Mouse (Mus musculus) mouse trophoblast stem cell (cell line): Measurements from ENCODE around the gene Adcy9.

ENCODE experiments used
- in situ Hi-C, 2 experiments: fragments of 300-500 bp; cut with MseI, MboI; formaldehyde crosslinking; loops; 2 replicates in 1 of 2; 3 replicates in 1 of 2; pipeline ENCODE4 v1.15.1; 2025

Gene Adcy9

GRCm38 (mm10) chr16:4320856-4321255, 99.4 kb downstream of the Adcy9 start:
- in situ Hi-C loops, result no loop called here

- in situ Hi-C loops, result loop anchor here in 1 of 2 experiments (10.0 kb wide), 1 partner anchor 227 kb away; the partner anchor contains the start of gene Srl
Observed at GRCm38 (mm10) chr16:4318001-4318526, 102.2 kb downstream of the Adcy9 start.

GRCm38 (mm10) chr16:4316094-4316474, 104.2 kb downstream of the Adcy9 start:
- in situ Hi-C loops, result loop anchor here in 1 of 2 experiments (10.0 kb wide), 1 partner anchor 229 kb away; the partner anchor contains the start of gene Srl

- in situ Hi-C loops, result loop anchor here in 1 of 2 experiments (10.0 kb wide), 1 partner anchor 229 kb away; the partner anchor contains the start of gene Srl
Observed at GRCm38 (mm10) chr16:4315352-4316093, 104.8 kb downstream of the Adcy9 start.

- in situ Hi-C loops, result loop anchor here in 1 of 2 experiments (10.0 kb wide), 1 partner anchor 230 kb away; the partner anchor contains the start of gene Srl
Observed at GRCm38 (mm10) chr16:4314891-4315290, 105.4 kb downstream of the Adcy9 start.

GRCm38 (mm10) chr16:4312018-4312417, 108.3 kb downstream of the Adcy9 start:
- in situ Hi-C loops, result loop anchor here in 1 of 2 experiments (10.0 kb wide), 1 partner anchor 233 kb away; the partner anchor contains the start of gene Srl

- in situ Hi-C loops, result loop anchor here in 1 of 2 experiments (10.0 kb wide), 1 partner anchor 233 kb away; the partner anchor contains the start of gene Srl
Observed at GRCm38 (mm10) chr16:4311608-4312007, 108.7 kb downstream of the Adcy9 start.

GRCm38 (mm10) chr16:4307795-4308194, 112.5 kb downstream of the Adcy9 start:
- in situ Hi-C loops, result loop anchor here in 1 of 2 experiments (10.0 kb wide), 1 partner anchor 237 kb away; the partner anchor contains the start of gene Srl

GRCm38 (mm10) chr16:4304176-4304922, 115.9 kb downstream of the Adcy9 start:
- in situ Hi-C loops, result loop anchor here in 1 of 2 experiments (10.0 kb wide), 1 partner anchor 240 kb away; the partner anchor contains the start of gene Srl

GRCm38 (mm10) chr16:4303554-4303953, 116.7 kb downstream of the Adcy9 start:
- in situ Hi-C loops, result loop anchor here in 1 of 2 experiments (10.0 kb wide), 1 partner anchor 241 kb away; the partner anchor contains the start of gene Srl

GRCm38 (mm10) chr16:4300280-4300679, 120.0 kb downstream of the Adcy9 start:
- in situ Hi-C loops, result loop anchor here in 1 of 2 experiments (10.0 kb wide), 1 partner anchor 245 kb away; the partner anchor contains the start of gene Srl

- in situ Hi-C loops, result no loop called here
Observed at GRCm38 (mm10) chr16:4293259-4293658, 127.0 kb downstream of the Adcy9 start.

GRCm38 (mm10) chr16:4289507-4289906, 130.8 kb downstream of the Adcy9 start:
- in situ Hi-C loops, result no loop called here

GRCm38 (mm10) chr16:4286593-4286992, 133.7 kb downstream of the Adcy9 start:
- in situ Hi-C loops, result no loop called here

- in situ Hi-C loops, result no loop called here
Observed at GRCm38 (mm10) chr16:4285257-4285656, 135.0 kb downstream of the Adcy9 start.

GRCm38 (mm10) chr16:4283267-4283851, 136.9 kb downstream of the Adcy9 start:
- in situ Hi-C loops, result no loop called here

GRCm38 (mm10) chr16:4281470-4281869, 138.8 kb downstream of the Adcy9 start:
- in situ Hi-C loops, result no loop called here

- in situ Hi-C loops, result no loop called here
Observed at GRCm38 (mm10) chr16:4280949-4281348, 139.3 kb downstream of the Adcy9 start.

GRCm38 (mm10) chr16:4279601-4280000, 140.7 kb downstream of the Adcy9 start:
- in situ Hi-C loops, result no loop called here

- in situ Hi-C loops, result no loop called here
Observed at GRCm38 (mm10) chr16:4276621-4277020, 143.7 kb downstream of the Adcy9 start.

GRCm38 (mm10) chr16:4276151-4276550, 144.1 kb downstream of the Adcy9 start:
- in situ Hi-C loops, result no loop called here
